Mouse (Mus musculus) erythroblast, embryonic 14.5 days (primary cell): ENCODE measurements around the gene Ramp1.

ENCODE experiments used
- GATA1 ChIP-seq: IDR thresholded peaks from 2 replicates; pipeline ENCODE4 v1.6.1; 2012; ENCODE audit warnings: low read length, inconsistent platforms, mixed read lengths
- TAL1 ChIP-seq: IDR thresholded peaks from 3 replicates; pipeline ENCODE4 v1.6.1; 2012; ENCODE audit warnings: low read length, inconsistent platforms, mixed read lengths

DNA sequence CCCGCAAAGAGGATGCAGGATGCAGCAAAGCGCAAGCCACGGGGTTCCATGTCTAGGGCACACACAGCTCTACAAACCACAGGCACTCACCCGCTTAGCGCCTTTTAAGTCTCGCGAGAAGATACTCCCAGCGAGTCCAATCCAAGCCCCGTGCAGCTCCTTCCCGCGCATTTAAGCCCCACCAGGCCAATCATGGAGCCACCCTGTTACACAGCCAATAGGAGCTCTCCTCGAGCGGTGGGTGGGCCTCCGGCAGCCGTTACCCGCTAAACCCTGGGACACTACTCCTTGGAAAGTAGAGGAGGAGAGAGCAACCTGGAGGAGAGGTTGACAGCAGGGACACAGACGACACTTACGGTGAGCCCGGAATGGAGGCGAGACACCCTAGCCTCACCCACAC, 34.8 kb upstream of the Ramp1 start, which contains the start of gene Rbm44:
- TF ChIP-seq GATA1 (no peak), TAL1 (no peak)
